Mouse (Mus musculus) heart, embryonic 16.5 days (tissue): ENCODE results near the gene Sp140. TPM values are rescaled to one million over a fixed set of nuclear protein-coding genes. Genes with fewer than 3 reads are reported as not detected.

ENCODE experiments used
- ATAC-seq: fragments of 200-750 bp; cut with Nextera tagmentation; replicated peaks from 2 replicates; pipeline ENCODE4 v1.8.0; 2017; ENCODE audit warnings: moderate number of reproducible peaks; ENCODE audit not compliant: insufficient read depth, low FRiP score; ENCODE audit errors: extremely low read depth
- H3K27ac ChIP-seq: fragments of 300-500 bp; sonication (generic); 2 replicates; pipeline ENCODE4 v1.5.1; 2014; ENCODE audit warnings: mild to moderate bottlenecking, low read length, control low read depth, moderate library complexity
- H3K27me3 ChIP-seq: fragments of 300-500 bp; sonication (generic); 2 replicates; pipeline ENCODE4 v1.6.1; 2014; ENCODE audit warnings: low read length, mixed read lengths; ENCODE audit not compliant: control insufficient read depth, insufficient read depth
- H3K36me3 ChIP-seq: fragments of 300-500 bp; sonication (generic); 2 replicates; pipeline ENCODE4 v1.6.1; 2014; ENCODE audit not compliant: control insufficient read depth, insufficient read depth
- H3K4me1 ChIP-seq: fragments of 300-500 bp; sonication (generic); 2 replicates; pipeline ENCODE4 v1.6.1; 2014; ENCODE audit warnings: low read length, mixed read lengths; ENCODE audit not compliant: control insufficient read depth, insufficient read depth
- H3K4me2 ChIP-seq: fragments of 300-500 bp; sonication (generic); 2 replicates; pipeline ENCODE4 v1.6.1; 2014; ENCODE audit warnings: low read depth, mild to moderate bottlenecking, control low read depth, low read length
- H3K4me3 ChIP-seq: fragments of 300-500 bp; sonication (generic); 2 replicates; pipeline ENCODE4 v1.5.1; 2014; ENCODE audit warnings: mild to moderate bottlenecking, control low read depth, low read length
- H3K9ac ChIP-seq: fragments of 300-500 bp; sonication (generic); 2 replicates; pipeline ENCODE4 v1.6.1; 2014; ENCODE audit warnings: low read length, control low read depth
- H3K9me3 ChIP-seq: fragments of 300-500 bp; sonication (generic); replicated peaks from 2 replicates; pipeline ENCODE4 v1.6.1; 2016; ENCODE audit warnings: low read length; ENCODE audit not compliant: control insufficient read depth
- WGBS: fragments of 180-500 bp; shearing (Covaris S2); extraction: QIAGEN DNeasy Blood & Tissue Kit; methylation state at CpG from one replicate; pipeline ENCODE4 v1.1.7; 2014; 5-methylcytosine and 5-hydroxymethylcytosine counted together
- polyA plus RNA-seq: library from polyadenylated mRNA; unstranded; fragments of >200 nt; fragmentation: Nextera tagmentation; extraction: Ambion mirVana; gene quantifications from 2 replicates; pipeline ENCODE4 v1.2.1, GENCODE M21; 2015

Gene Sp140
- polyA plus RNA-seq, 1 experiment from 2014 or later = 3.2 TPM

DNA sequence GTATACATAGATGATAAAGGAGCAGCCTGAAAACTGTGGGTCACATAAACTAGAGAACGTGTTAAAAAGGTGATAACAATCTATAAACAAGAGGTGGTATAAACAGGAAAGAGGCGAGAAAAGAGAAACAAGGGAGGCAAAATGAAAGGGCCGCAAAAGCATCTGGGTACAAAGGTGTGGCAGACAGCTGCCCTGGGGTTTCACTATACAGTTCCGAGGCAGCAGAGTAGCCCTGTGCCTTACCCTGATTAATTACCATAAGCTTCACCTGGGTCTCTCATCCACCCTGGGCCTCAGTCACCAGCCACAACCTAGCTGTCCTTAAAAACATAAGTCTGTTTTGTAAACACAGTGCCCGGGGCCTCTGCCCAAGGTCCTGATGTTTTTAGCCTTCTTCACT, 86.5 kb downstream of the Sp140 start:
- 53% methylated on average over 5 of the region's 5 CpGs for WGBS
- no peak overlapping the region for H3K4me2 ChIP-seq
- H3K27ac ChIP-seq = peak overlapping the region; percentile 7; the same call in 1 of the 2 replicates

DNA sequence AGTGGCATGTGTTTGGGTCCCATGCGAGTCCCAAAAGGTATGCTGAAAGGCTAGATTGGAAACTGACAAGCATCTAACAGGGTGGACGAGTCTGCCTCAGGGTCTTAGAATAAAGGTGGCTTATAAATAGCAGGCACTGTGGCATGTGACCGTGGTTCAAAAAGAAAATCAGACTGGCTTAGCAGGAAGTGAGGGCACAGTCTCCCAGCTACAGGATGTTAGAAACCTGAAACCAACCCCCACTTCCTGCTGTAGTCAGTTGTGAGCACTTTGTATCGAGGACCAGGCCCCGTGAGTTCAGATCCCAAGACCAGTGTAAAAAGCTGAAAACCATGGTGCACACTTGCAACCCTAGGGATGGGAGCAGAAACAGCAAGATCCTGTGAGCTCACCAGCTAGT, 87.2 kb downstream of the Sp140 start:
- H3K9ac ChIP-seq = no peak overlapping the region
- no peaks in the 10 kb centered on the region for H3K27me3 ChIP-seq
- no peaks in the 10 kb centered on the region for H3K9me3 ChIP-seq
- no peak overlapping the region for H3K4me3 ChIP-seq
- H3K27ac ChIP-seq = peak overlapping the region; percentile 7; the same call in 1 of the 2 replicates
- 33% methylated on average over 5 of the region's 5 CpGs for WGBS
- no peak overlapping the region for H3K4me2 ChIP-seq
- no peaks in the 10 kb centered on the region for H3K36me3 ChIP-seq
- peak; percentile 49 for ATAC-seq
- 0 out of 2 replicates have a peak, but pooled peaks cover 4% of the 10 kb centered on the region for H3K4me1 ChIP-seq

More for the DNA sequence above, 86.5 kb downstream of the Sp140 start:
- H3K27me3 ChIP-seq = no peaks in the 10 kb centered on the region
- H3K4me3 ChIP-seq = no peak overlapping the region
- H3K9ac ChIP-seq = no peak overlapping the region
- H3K4me1 ChIP-seq = 0 out of 2 replicates have a peak, but pooled peaks cover 4% of the 10 kb centered on the region
- H3K9me3 ChIP-seq = no peaks in the 10 kb centered on the region
- no peaks in the 10 kb centered on the region for H3K36me3 ChIP-seq
- no peak for ATAC-seq

DNA sequence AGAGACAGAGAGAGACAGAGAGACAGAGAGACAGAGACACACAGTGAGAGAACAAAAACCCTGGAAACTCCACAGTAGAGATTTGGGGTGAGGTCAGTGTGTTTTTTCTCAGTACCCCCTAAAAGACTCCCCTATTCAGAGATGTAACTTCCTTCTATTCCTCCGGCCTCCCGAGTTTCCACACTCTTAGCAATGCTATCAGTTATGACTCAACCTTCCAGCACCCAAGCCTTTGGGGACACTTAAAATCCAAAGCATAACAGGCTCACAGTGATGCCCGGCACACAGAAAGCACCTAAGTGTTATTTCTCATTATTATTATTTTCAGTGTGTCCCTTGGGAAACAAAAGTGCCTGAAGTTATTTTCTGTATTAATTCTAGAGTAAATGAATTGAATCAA, 90.4 kb downstream of the Sp140 start:
- 67% methylated on average over 3 of the region's 3 CpGs for WGBS

DNA sequence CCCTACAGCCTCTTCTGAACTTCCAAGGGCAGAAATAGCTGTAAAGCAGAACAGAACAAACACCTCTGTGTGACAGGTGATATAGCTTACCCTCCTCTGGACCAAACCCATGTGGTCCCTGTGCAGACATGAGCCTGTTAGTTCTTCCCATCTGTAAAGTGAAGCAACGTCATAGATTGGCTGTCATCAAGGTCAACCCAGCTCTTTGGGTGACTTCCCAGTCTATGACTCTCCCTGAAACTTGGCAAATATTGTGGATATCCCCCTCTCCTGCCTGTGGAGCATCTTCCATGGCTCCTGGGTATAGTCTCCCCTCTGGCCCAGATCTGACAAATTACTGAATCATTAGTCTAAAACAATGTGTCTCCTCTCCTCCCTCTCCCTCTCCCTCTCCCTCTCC, 92.1 kb downstream of the Sp140 start:
- no peak for ATAC-seq
- Histone ChIP-seq H3K9me3 (no peaks in the 10 kb centered on the region), H3K4me3 (no peak overlapping the region), H3K4me1 (peaks cover 6% of the 10 kb centered on the region; the same call in 1 of the 2 replicates), H3K4me2 (no peak overlapping the region), H3K27ac (no peak overlapping the region), H3K36me3 (no peaks in the 10 kb centered on the region), H3K27me3 (no peaks in the 10 kb centered on the region), H3K9ac (no peak overlapping the region)
- WGBS = 56% methylated on average over 1 of the region's 1 CpGs

More for the DNA sequence above, 90.4 kb downstream of the Sp140 start:
- no peak for ATAC-seq
- Histone ChIP-seq H3K36me3 (no peaks in the 10 kb centered on the region), H3K4me1 (peaks cover 6% of the 10 kb centered on the region; the same call in 1 of the 2 replicates), H3K9me3 (no peaks in the 10 kb centered on the region), H3K27ac (no peak overlapping the region), H3K4me2 (no peak overlapping the region), H3K4me3 (no peak overlapping the region), H3K9ac (no peak overlapping the region), H3K27me3 (no peaks in the 10 kb centered on the region)

DNA sequence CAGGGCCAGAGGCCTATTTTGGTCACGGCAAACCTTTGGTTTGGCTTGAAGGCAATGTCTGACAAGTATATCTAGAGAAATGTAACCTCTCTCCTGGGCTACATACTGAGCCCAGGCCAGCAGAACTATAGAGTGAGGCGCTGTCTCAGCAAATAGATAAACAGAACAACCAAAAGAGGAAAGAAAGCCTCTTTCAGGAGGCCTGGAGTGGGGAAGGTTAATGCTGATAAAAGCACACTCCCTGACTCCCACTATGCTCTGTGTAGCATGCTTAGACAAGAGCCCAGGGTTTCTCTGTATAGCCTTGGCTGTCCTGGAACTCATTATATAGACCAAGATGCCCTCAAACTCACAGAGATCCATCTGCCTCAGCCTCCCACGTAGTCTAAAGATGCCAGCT, 93.1 kb downstream of the Sp140 start:
- H3K4me1 ChIP-seq = peaks cover 2% of the 10 kb centered on the region; the same call in 1 of the 2 replicates
- no peak overlapping the region for H3K9ac ChIP-seq
- no peak for ATAC-seq
- 48% methylated on average over 3 of the region's 3 CpGs for WGBS
- no peak overlapping the region for H3K4me3 ChIP-seq
- H3K27me3 ChIP-seq = no peaks in the 10 kb centered on the region
- peak overlapping the region; percentile 14 for H3K27ac ChIP-seq
- H3K4me2 ChIP-seq = no peak overlapping the region
- H3K36me3 ChIP-seq = no peaks in the 10 kb centered on the region
- no peaks in the 10 kb centered on the region for H3K9me3 ChIP-seq

Other genes starting within 250 kb of the Sp140 start
- gene G530012D18Rik, start 24.7 kb upstream of the Sp140 start, polyA plus RNA-seq = not detected in 2 replicates
- 6.3 and 14.1 TPM in 2 replicates for gene Sp110, start 1.6 kb upstream of the Sp140 start, polyA plus RNA-seq
- gene Sp100, start 49.6 kb downstream of the Sp140 start, polyA plus RNA-seq = 4.8 and 9.9 TPM in 2 replicates
- gene A630001G21Rik, start 178.3 kb downstream of the Sp140 start, polyA plus RNA-seq = 0.86 and 2.6 TPM in 2 replicates
- gene Cab39, start 193.1 kb downstream of the Sp140 start, polyA plus RNA-seq = 23.5 and 24.1 TPM in 2 replicates